Mouse (Mus musculus) induced T-regulatory cell, adult 2 months (primary cell): ENCODE results near the gene Pak4.

Experiments
- DNase-seq: peaks from one replicate; pipeline ENCODE4 v3.0.0-alpha.2; 2012; ENCODE audit warnings: low read depth

The Pak4 gene

GRCm38 (mm10) chr7:28597642-28598446, at the start of gene Pak4, which contains the start of gene Samd4b:
Gene Pak4 (minus strand): TSS chr7:28598185.
Gene Samd4b (minus strand): TSS chr7:28598144.
- DNase-seq: peak; percentile 99

GRCm38 (mm10) chr7:28647016-28647415, 49.0 kb upstream of the Pak4 start:
- peak; percentile 34 for DNase-seq

- DNase-seq: no peak
Observed at GRCm38 (mm10) chr7:28645947-28646475, 48.0 kb upstream of the Pak4 start.

- DNase-seq: no peak
Observed at GRCm38 (mm10) chr7:28645366-28645765, 47.4 kb upstream of the Pak4 start.

- no peak for DNase-seq
Observed at GRCm38 (mm10) chr7:28641546-28641945, 43.6 kb upstream of the Pak4 start.

- no peak for DNase-seq
Observed at GRCm38 (mm10) chr7:28637511-28637910, 39.5 kb upstream of the Pak4 start.

- no peak for DNase-seq
Observed at GRCm38 (mm10) chr7:28634128-28634527, 36.1 kb upstream of the Pak4 start.

GRCm38 (mm10) chr7:28631073-28631472, 33.1 kb upstream of the Pak4 start, which contains the start of gene Acp7:
Gene Acp7 (minus strand): TSS chr7:28631332.
- no peak for DNase-seq

- no peak for DNase-seq
Observed at GRCm38 (mm10) chr7:28624791-28625190, 26.8 kb upstream of the Pak4 start.

- DNase-seq: no peak
Observed at GRCm38 (mm10) chr7:28619098-28619715, 21.2 kb upstream of the Pak4 start.

- DNase-seq: peak; percentile 46
Observed at GRCm38 (mm10) chr7:28605951-28606350, 8.0 kb upstream of the Pak4 start.

GRCm38 (mm10) chr7:28603788-28604187, 5.8 kb upstream of the Pak4 start:
- DNase-seq: peak; percentile 50

- no peak for DNase-seq
Observed at GRCm38 (mm10) chr7:28603136-28603535, 5.2 kb upstream of the Pak4 start.

GRCm38 (mm10) chr7:28601668-28602067, 3.7 kb upstream of the Pak4 start:
- peak; percentile 84 for DNase-seq

- DNase-seq: peak; percentile 87
Observed at GRCm38 (mm10) chr7:28601029-28601428, 3.0 kb upstream of the Pak4 start.

GRCm38 (mm10) chr7:28598951-28599350, 966 bp upstream of the Pak4 start:
- DNase-seq: no peak

- DNase-seq: peak; percentile 23
Observed at GRCm38 (mm10) chr7:28597277-28597570, 761 bp downstream of the Pak4 start.

- DNase-seq: peak; percentile 23
Observed at GRCm38 (mm10) chr7:28596436-28597276, 1.3 kb downstream of the Pak4 start.

GRCm38 (mm10) chr7:28595751-28596435, 2.1 kb downstream of the Pak4 start:
- DNase-seq: no peak

GRCm38 (mm10) chr7:28593206-28594111, 4.5 kb downstream of the Pak4 start:
- DNase-seq: no peak

- no peak for DNase-seq
Observed at GRCm38 (mm10) chr7:28591862-28592261, 6.1 kb downstream of the Pak4 start.
